Mouse (Mus musculus): ENCODE measurements around the gene Inhbe.

GRCm38 (mm10) chr10:127336952-127337351 lies 17.3 kb downstream of the Inhbe start:
- TF ChIP-seq CTCF (IDR thresholded peaks at IDR 0.05; ENCODE audit: low read depth, low read length): no peak
- no peak for TF ChIP-seq TAL1 (conservative IDR thresholded peaks at IDR 0.05; ENCODE audit: low read depth, low read length)
- no peak for TF ChIP-seq POLR2AphosphoS5 (IDR thresholded peaks at IDR 0.05; ENCODE audit: insufficient replicate concordance, low read depth, low read length)
- TF ChIP-seq GATA2 (IDR thresholded peaks at IDR 0.05; ENCODE audit: borderline replicate concordance, low read depth, low read length): no peak
- no peak for TF ChIP-seq GATA1 (IDR thresholded peaks at IDR 0.05; ENCODE audit: borderline replicate concordance, low read length)
